Mouse (Mus musculus): ENCODE measurements around the gene Pard3. TPM values are rescaled to one million over a fixed set of nuclear protein-coding genes. Genes with fewer than 3 reads are reported as not detected.

Pard3 gene
- total RNA-seq, 2 experiments from 2014 or later: 17.8 to 19.3 TPM

GRCm38 (mm10) chr8:127170930-127171329 is 107.2 kb downstream of the Pard3 start:
- intact Hi-C loops (cut with DNase I): no loop called here
- H3K4me3 ChIP-seq: no peak overlapping the region
- no peak for DNase-seq (ENCODE audit: extremely low spot score in 1 of 2, low spot score in 2 of 2)
- TF ChIP-seq CTCF (IDR thresholded peaks at IDR 0.05): no peak
- no peak overlapping the region for H3K27ac ChIP-seq

- Histone ChIP-seq H3K27ac (no peak overlapping the region), H3K4me3 (no peak overlapping the region)
- intact Hi-C loops (cut with DNase I): loop anchor here (2.0 kb wide), 1 partner anchor 109 kb away; no protein-coding TSS in a partner anchor
- no peak for DNase-seq (ENCODE audit: extremely low spot score in 1 of 2, low spot score in 2 of 2)
- TF ChIP-seq CTCF (IDR thresholded peaks at IDR 0.05): no peak
Observed at GRCm38 (mm10) chr8:127173483-127173882, 109.8 kb downstream of the Pard3 start.

GRCm38 (mm10) chr8:127174411-127174810 is 110.7 kb downstream of the Pard3 start:
- Histone ChIP-seq H3K4me3 (no peak overlapping the region), H3K27ac (no peak overlapping the region)
- DNase-seq (ENCODE audit: extremely low spot score in 1 of 2, low spot score in 2 of 2): no peak
- TF ChIP-seq CTCF (IDR thresholded peaks at IDR 0.05): no peak
- intact Hi-C loops (cut with DNase I): no loop called here

GRCm38 (mm10) chr8:127175160-127175836 is 111.6 kb downstream of the Pard3 start:
- TF ChIP-seq CTCF (IDR thresholded peaks at IDR 0.05): no peak
- no peak overlapping the region for H3K27ac ChIP-seq
- H3K4me3 ChIP-seq: no peak overlapping the region
- no peak for DNase-seq (ENCODE audit: extremely low spot score in 1 of 2, low spot score in 2 of 2)
- intact Hi-C loops (cut with DNase I): loop anchor here (5.0 kb wide), 1 partner anchor 38 kb away; no protein-coding TSS in a partner anchor

GRCm38 (mm10) chr8:127178634-127179033 is 114.9 kb downstream of the Pard3 start:
- Histone ChIP-seq H3K27ac (no peak overlapping the region), H3K4me3 (no peak overlapping the region)
- peak in 1 of 2 experiments; percentile 41 for DNase-seq (ENCODE audit: extremely low spot score in 1 of 2, low spot score in 2 of 2)
- intact Hi-C loops (cut with DNase I): loop anchor here (1.0 to 5.0 kb wide), 2 partner anchors 41 to 192 kb away; no protein-coding TSS in a partner anchor
- peak; percentile 76 for TF ChIP-seq CTCF (IDR thresholded peaks at IDR 0.05)

- DNase-seq (ENCODE audit: extremely low spot score in 1 of 2, low spot score in 2 of 2): no peak
- no peak overlapping the region for H3K4me3 ChIP-seq
- H3K27ac ChIP-seq: no peak overlapping the region
- intact Hi-C loops (cut with DNase I): no loop called here
- no peak for TF ChIP-seq CTCF (IDR thresholded peaks at IDR 0.05)
Observed at GRCm38 (mm10) chr8:127181246-127181645, 117.6 kb downstream of the Pard3 start.

GRCm38 (mm10) chr8:127182065-127182464 is 118.4 kb downstream of the Pard3 start:
- Histone ChIP-seq H3K4me3 (no peak overlapping the region), H3K27ac (no peak overlapping the region)
- no peak for DNase-seq (ENCODE audit: extremely low spot score in 1 of 2, low spot score in 2 of 2)
- intact Hi-C loops (cut with DNase I): no loop called here
- TF ChIP-seq CTCF (IDR thresholded peaks at IDR 0.05): no peak

- intact Hi-C loops (cut with DNase I): no loop called here
- TF ChIP-seq CTCF (IDR thresholded peaks at IDR 0.05): no peak
- H3K27ac ChIP-seq: no peak overlapping the region
- H3K4me3 ChIP-seq: no peak overlapping the region
- no peak for DNase-seq (ENCODE audit: extremely low spot score in 1 of 2, low spot score in 2 of 2)
Observed at GRCm38 (mm10) chr8:127183533-127183932, 119.8 kb downstream of the Pard3 start.

GRCm38 (mm10) chr8:127184025-127184424 is 120.3 kb downstream of the Pard3 start:
- Histone ChIP-seq H3K27ac (no peak overlapping the region), H3K4me3 (no peak overlapping the region)
- intact Hi-C loops (cut with DNase I): no loop called here
- TF ChIP-seq CTCF (IDR thresholded peaks at IDR 0.05): no peak
- DNase-seq (ENCODE audit: extremely low spot score in 1 of 2, low spot score in 2 of 2): no peak

GRCm38 (mm10) chr8:127185897-127186296 is 122.2 kb downstream of the Pard3 start:
- no peak for DNase-seq (ENCODE audit: extremely low spot score in 1 of 2, low spot score in 2 of 2)
- TF ChIP-seq CTCF (IDR thresholded peaks at IDR 0.05): no peak
- intact Hi-C loops (cut with DNase I): no loop called here

GRCm38 (mm10) chr8:127188671-127189070 is 125.0 kb downstream of the Pard3 start:
- no peak for TF ChIP-seq CTCF (IDR thresholded peaks at IDR 0.05)
- no peak overlapping the region for H3K4me3 ChIP-seq
- no peak overlapping the region for H3K27ac ChIP-seq
- no peak for DNase-seq (ENCODE audit: extremely low spot score in 1 of 2, low spot score in 2 of 2)
- intact Hi-C loops (cut with DNase I): no loop called here

More at GRCm38 (mm10) chr8:127185897-127186296, 122.2 kb downstream of the Pard3 start:
- Histone ChIP-seq H3K4me3 (no peak overlapping the region), H3K27ac (no peak overlapping the region)

- intact Hi-C loops (cut with DNase I): loop anchor here (1.0 to 5.0 kb wide), 4 partner anchors 77 to 1357 kb away; no protein-coding TSS in a partner anchor
- TF ChIP-seq CTCF (IDR thresholded peaks at IDR 0.05): peak; percentile 79
- DNase-seq (ENCODE audit: extremely low spot score in 1 of 2, low spot score in 2 of 2): peak; percentile 57 to 64
- no peak overlapping the region for H3K27ac ChIP-seq
- no peak overlapping the region for H3K4me3 ChIP-seq
Observed at GRCm38 (mm10) chr8:127190350-127190749, 126.7 kb downstream of the Pard3 start.

GRCm38 (mm10) chr8:127191387-127191786 is 127.7 kb downstream of the Pard3 start:
- DNase-seq (ENCODE audit: extremely low spot score in 1 of 2, low spot score in 2 of 2): peak; percentile 64 to 66

More at GRCm38 (mm10) chr8:127191387-127191786, 127.7 kb downstream of the Pard3 start:
- Histone ChIP-seq H3K27ac (no peak overlapping the region), H3K4me3 (no peak overlapping the region)
- peak; percentile 84 for TF ChIP-seq CTCF (IDR thresholded peaks at IDR 0.05)
- intact Hi-C loops (cut with DNase I): loop anchor here (5.0 kb wide), 2 partner anchors 76 to 1356 kb away; no protein-coding TSS in a partner anchor
